Mouse (Mus musculus) intestine, postnatal 0 days (tissue): ENCODE measurements around the gene Fezf2. TPM values are rescaled to one million over a fixed set of nuclear protein-coding genes. Genes with fewer than 3 reads are reported as not detected.
A peak's percentile ranks its signal among the peaks of the same experiment; 100 is the strongest.

Experiments
- ATAC-seq: fragments of 200-750 bp; cut with Nextera tagmentation; 2 replicates; pipeline ENCODE4 v1.8.0; 2017; ENCODE audit warnings: mild to moderate bottlenecking, moderate TSS enrichment, moderate library complexity
- H3K27ac ChIP-seq: fragments of 300-500 bp; sonication (generic); 2 replicates; pipeline ENCODE4 v1.5.1; 2014; ENCODE audit warnings: mild to moderate bottlenecking, low read depth, low read length, moderate library complexity
- H3K27me3 ChIP-seq: fragments of 300-500 bp; sonication (generic); replicated peaks from 2 replicates; pipeline ENCODE4 v1.6.1; 2014; ENCODE audit warnings: low read length, mixed read lengths; ENCODE audit not compliant: control insufficient read depth, insufficient read depth
- H3K36me3 ChIP-seq: fragments of 300-500 bp; sonication (generic); 2 replicates; pipeline ENCODE4 v1.6.1; 2014; ENCODE audit warnings: mild to moderate bottlenecking, moderate library complexity; ENCODE audit not compliant: control insufficient read depth, insufficient read depth
- H3K4me1 ChIP-seq: fragments of 300-500 bp; sonication (generic); replicated peaks from 2 replicates; pipeline ENCODE4 v1.6.1; 2014; ENCODE audit warnings: antibody characterized with exemption, low read length, mixed read lengths; ENCODE audit not compliant: control insufficient read depth, insufficient read depth
- H3K4me2 ChIP-seq: fragments of 300-500 bp; sonication (generic); replicated peaks from 2 replicates; pipeline ENCODE4 v1.6.1; 2014; ENCODE audit warnings: low read depth, mild to moderate bottlenecking, moderate library complexity
- H3K4me3 ChIP-seq: fragments of 300-500 bp; sonication (generic); 2 replicates; pipeline ENCODE4 v1.5.1; 2014; ENCODE audit warnings: low read depth, low read length
- H3K9ac ChIP-seq: fragments of 300-500 bp; sonication (generic); 2 replicates; pipeline ENCODE4 v1.6.1; 2014; ENCODE audit warnings: mild to moderate bottlenecking, low read depth, low read length
- H3K9me3 ChIP-seq: fragments of 300-500 bp; sonication (generic); 2 replicates; pipeline ENCODE4 v1.6.1; 2016; ENCODE audit warnings: mixed run types; ENCODE audit not compliant: control insufficient read depth
- CTCF ChIP-seq: sonication (generic); IDR thresholded peaks from 2 replicates; pipeline ENCODE4 v1.5.1; 2016; ENCODE audit warnings: low read depth, mild to moderate bottlenecking, control low read depth, antibody characterized with exemption, moderate library complexity
- WGBS: fragments of 180-500 bp; shearing (Covaris S2); extraction: QIAGEN DNeasy Blood & Tissue Kit; methylation state at CpG from one replicate; pipeline ENCODE4 v1.1.7; 2014; 5-methylcytosine and 5-hydroxymethylcytosine counted together
- polyA plus RNA-seq: library from polyadenylated mRNA; unstranded; fragments of >200 nt; fragmentation: Nextera tagmentation; extraction: Ambion mirVana; gene quantifications from 2 replicates; pipeline ENCODE4 v1.2.1, GENCODE M21; 2015

Fezf2 gene
- polyA plus RNA-seq, 1 experiment from 2014 or later = not detected

DNA sequence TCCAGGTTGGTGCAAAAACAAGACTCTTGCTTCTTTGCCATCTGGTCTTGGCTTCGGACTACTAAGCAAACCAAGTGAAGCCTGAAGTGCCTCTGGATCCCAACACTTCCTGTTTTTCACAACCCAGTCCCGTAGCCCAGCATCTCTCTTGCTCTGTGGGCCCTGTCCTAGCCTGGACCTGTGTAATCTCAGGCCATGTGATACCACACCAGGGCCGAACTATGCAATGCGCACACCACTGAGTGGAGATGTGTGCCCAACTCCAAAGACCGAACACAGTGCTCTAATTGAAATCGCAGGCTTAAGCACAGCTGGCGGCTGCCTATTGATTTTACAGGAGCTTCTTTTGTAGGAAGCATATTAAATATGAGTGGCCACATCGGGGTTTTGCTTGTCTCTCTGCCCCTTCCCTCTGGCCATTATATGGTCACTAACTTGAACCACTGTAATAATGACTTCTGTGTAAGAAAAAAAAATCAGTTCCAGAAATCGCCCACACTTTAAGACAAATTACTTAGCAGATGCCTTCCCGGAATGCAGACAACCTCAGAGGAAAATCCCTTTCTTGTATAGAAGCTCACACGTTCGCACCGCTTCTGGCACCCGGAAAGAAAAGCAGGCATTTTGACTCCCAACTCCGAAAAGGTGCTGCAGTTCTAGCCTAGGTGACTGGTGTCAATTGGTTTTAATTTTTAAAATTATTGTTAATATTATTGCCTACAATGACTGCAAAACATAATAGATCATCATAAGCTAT, 1.5 kb upstream of the Fezf2 start:
- no peak for ATAC-seq
- 10% methylated on average over 15 of the region's 15 CpGs for WGBS
- no peak for TF ChIP-seq CTCF
- H3K9me3 ChIP-seq = no peaks in the 10 kb centered on the region
- H3K36me3 ChIP-seq = no peaks in the 10 kb centered on the region
- H3K27ac ChIP-seq = no peak overlapping the region
- no peak overlapping the region for H3K4me3 ChIP-seq
- H3K4me1 ChIP-seq = no peaks in the 10 kb centered on the region
- no peak overlapping the region for H3K9ac ChIP-seq
- H3K4me2 ChIP-seq = no peak overlapping the region
- peaks cover 74% of the 10 kb centered on the region for H3K27me3 ChIP-seq

DNA sequence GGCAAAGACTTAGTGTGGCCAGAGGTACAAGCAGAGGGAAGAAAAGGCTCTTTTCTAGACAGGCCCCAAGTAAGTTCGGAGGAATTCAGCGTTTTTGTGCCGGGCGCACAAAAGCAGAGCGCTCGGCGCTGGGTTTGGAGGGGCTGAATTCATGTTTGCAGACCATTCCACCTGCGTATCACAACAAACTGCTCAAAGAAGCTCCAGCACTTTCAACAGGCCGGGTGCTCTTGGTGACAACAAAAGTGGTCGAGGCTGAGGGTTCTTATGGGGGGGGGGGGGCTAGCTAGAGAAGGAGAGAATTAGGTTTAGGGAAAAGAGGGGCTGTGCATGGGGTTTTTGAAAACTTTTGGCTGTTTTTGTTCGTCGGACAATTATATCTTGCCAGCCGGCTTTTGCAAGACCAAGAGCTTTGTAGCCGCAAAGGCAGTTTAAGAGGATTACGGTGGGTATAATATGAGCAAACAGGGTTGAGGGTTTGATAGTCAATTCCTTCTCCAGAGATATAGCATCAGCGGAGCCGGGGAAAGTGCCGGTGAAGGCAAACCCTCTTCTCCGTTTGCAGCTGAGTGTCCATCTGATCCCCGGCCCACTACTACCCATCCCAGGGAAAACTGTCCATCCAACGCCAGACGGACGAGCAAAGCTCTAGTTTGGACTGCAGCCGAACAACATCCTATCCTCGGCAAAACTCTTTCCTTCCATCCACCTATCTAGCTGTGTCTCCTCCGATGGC, 956 bp downstream of the Fezf2 start:
- no peak overlapping the region for H3K27ac ChIP-seq
- H3K9me3 ChIP-seq = no peaks in the 10 kb centered on the region
- H3K4me3 ChIP-seq = peak overlapping the region; percentile 23; the same call in 1 of the 2 replicates
- WGBS = 3% methylated on average over 26 of the region's 26 CpGs
- no peak for ATAC-seq
- no peak for TF ChIP-seq CTCF
- no peaks in the 10 kb centered on the region for H3K36me3 ChIP-seq
- no peaks in the 10 kb centered on the region for H3K4me1 ChIP-seq
- H3K4me2 ChIP-seq = peak overlapping the region; percentile 18; the same call in 1 of the 2 replicates
- H3K27me3 ChIP-seq = peaks cover 87% of the 10 kb centered on the region
- H3K9ac ChIP-seq = no peak overlapping the region

DNA sequence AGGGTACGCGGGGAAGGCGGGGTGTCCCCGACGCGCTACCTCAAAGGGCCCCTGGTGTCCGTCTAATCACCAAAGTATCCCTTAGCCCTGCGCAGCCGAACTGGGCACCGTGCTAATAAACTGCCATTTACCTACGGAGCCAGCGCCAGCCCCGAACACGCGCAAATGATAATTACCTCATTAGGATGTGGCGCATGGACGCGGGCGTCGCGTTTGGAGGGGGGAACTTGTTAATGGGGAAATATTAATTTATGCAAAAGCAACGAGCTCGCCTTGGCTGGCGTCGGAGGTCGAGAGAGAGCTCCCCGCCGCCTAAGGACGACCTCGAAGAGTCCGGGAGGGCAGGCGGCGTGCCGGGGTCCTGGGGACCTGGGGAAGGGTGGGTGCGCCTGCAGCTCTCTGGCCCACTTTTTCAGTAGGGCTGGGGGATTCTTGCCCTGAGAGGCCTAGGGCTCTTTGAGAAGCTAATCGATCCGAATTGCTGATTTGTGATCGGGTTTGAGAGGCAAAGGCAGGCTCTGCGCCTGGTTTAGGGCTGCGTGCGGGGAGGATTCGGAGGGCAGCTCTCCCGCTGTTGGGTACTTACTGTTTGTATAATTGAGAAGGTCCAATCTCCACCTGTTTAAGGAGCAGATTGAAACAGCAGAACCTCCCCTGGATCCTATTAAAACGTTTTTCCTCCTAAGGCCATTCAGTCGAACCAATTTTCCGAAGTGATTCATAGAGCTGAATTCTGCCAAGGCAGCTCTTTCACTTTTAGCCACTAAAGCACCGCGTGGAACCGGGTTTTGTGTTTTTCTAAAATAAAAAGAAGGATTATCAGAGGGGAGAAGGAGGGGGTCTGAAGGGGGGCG, 1.8 kb downstream of the Fezf2 start:
- H3K9ac ChIP-seq = no peak overlapping the region
- no peak for TF ChIP-seq CTCF
- WGBS = 2% methylated on average over 50 of the region's 50 CpGs
- H3K9me3 ChIP-seq = no peaks in the 10 kb centered on the region
- no peak for ATAC-seq
- no peak overlapping the region for H3K27ac ChIP-seq
- peak overlapping the region; percentile 23 for H3K4me3 ChIP-seq
- peak overlapping the region; percentile 18 for H3K4me2 ChIP-seq
- no peaks in the 10 kb centered on the region for H3K36me3 ChIP-seq
- peaks cover 92% of the 10 kb centered on the region for H3K27me3 ChIP-seq
- no peaks in the 10 kb centered on the region for H3K4me1 ChIP-seq

DNA sequence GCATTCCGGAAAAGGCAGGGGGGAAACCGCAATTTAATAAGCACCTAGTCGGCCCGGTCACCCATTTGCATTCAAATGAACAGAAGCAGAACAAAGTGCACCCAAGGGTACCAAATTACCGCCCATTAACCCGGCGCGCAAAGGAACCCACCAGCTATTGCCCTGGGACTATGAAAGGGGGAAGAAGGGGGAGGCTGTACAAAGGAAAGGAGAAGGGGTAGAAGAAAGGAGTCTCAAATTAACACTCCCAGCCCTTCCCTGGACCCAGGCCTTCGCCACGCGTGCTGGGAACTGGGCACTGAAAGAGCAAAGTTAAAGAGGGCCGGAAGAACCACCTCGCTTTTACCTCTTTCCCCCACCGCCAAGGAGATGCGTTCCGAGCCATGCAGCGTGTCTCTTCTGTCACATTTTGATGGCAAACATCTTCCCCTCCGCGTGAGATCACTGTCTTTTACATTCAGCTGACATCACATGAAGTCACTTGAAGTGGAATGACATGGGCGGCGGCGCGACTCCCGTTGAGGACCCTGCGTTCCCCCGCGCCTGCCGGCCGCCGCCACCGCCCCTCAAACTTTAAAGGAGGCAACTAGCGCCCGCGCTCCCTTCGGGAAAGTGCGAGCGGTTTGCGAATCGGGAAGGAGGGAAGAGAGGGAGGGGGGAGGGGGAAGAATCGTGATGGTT, 2.6 kb downstream of the Fezf2 start:
- peak overlapping the region; percentile 23; the same call in 1 of the 2 replicates for H3K4me3 ChIP-seq
- no peak for TF ChIP-seq CTCF
- no peaks in the 10 kb centered on the region for H3K4me1 ChIP-seq
- peaks cover 90% of the 10 kb centered on the region for H3K27me3 ChIP-seq
- no peak overlapping the region for H3K27ac ChIP-seq
- under 1% methylated on average over 40 of the region's 40 CpGs for WGBS
- H3K36me3 ChIP-seq = no peaks in the 10 kb centered on the region
- no peaks in the 10 kb centered on the region for H3K9me3 ChIP-seq
- ATAC-seq = no peak
- no peak overlapping the region for H3K9ac ChIP-seq
- H3K4me2 ChIP-seq = peak overlapping the region; percentile 24; the same call in 1 of the 2 replicates

DNA sequence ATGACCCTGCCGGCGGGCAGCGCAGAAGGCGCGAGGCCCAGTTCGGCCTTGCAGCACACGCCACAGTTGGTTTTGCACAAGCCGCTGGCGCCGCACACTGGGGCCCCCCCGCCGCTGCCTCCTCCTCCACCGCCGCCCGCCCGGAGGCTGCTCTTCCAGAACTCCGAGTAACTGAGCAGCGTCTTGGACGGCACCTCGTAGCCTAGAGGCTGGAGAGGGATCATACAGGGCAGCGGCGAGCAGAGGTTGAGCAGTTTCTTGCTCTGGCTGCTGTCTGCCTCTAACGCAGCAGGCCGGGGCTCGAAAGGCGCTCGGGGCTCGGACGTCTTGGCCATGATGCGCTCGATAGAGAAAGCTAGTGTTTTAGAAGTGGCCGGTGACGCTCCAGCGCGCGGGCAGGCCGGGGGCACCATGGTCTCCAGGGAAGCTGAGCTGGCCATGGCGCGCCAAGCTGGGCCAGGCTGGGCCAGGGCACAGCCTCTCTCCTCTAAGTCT, 3.2 kb downstream of the Fezf2 start:
- Histone ChIP-seq H3K4me3 (0 out of 2 replicates have a peak overlapping the region, but pooled peaks have one; percentile 7), H3K9ac (no peak overlapping the region), H3K27me3 (peaks cover 92% of the 10 kb centered on the region), H3K9me3 (no peaks in the 10 kb centered on the region), H3K4me1 (no peaks in the 10 kb centered on the region), H3K36me3 (no peaks in the 10 kb centered on the region), H3K4me2 (peak overlapping the region; percentile 24; the same call in 1 of the 2 replicates), H3K27ac (no peak overlapping the region)
- ATAC-seq = no peak
- no peak for TF ChIP-seq CTCF
- under 1% methylated on average over 39 of the region's 39 CpGs for WGBS
